Mouse (Mus musculus) right cerebral cortex, adult 2 months (tissue): ENCODE results near the gene Bcas3.

Experiments used
- DNase-seq, 2 experiments: peaks; one replicate each; pipeline ENCODE4 v3.0.0; 2021 to 2022; ENCODE audit warnings: low spot score in 2 of 2

Bcas3 gene

GRCm38 (mm10) chr11:85529531-85530285 lies 176.7 kb downstream of the Bcas3 start:
- no peak for DNase-seq

GRCm38 (mm10) chr11:85540989-85541388 lies 188.0 kb downstream of the Bcas3 start:
- DNase-seq: no peak

- no peak for DNase-seq
Observed at GRCm38 (mm10) chr11:85543311-85543710, 190.3 kb downstream of the Bcas3 start.

- no peak for DNase-seq
Observed at GRCm38 (mm10) chr11:85545602-85546001, 192.6 kb downstream of the Bcas3 start.

GRCm38 (mm10) chr11:85547966-85548365 lies 195.0 kb downstream of the Bcas3 start:
- no peak for DNase-seq

- no peak for DNase-seq
Observed at GRCm38 (mm10) chr11:85549651-85550050, 196.7 kb downstream of the Bcas3 start.

- DNase-seq: no peak
Observed at GRCm38 (mm10) chr11:85555066-85555465, 202.1 kb downstream of the Bcas3 start.

- no peak for DNase-seq
Observed at GRCm38 (mm10) chr11:85555721-85556120, 202.8 kb downstream of the Bcas3 start.

- DNase-seq: no peak
Observed at GRCm38 (mm10) chr11:85565068-85565467, 212.1 kb downstream of the Bcas3 start.

- no peak for DNase-seq
Observed at GRCm38 (mm10) chr11:85571040-85571439, 218.1 kb downstream of the Bcas3 start.

GRCm38 (mm10) chr11:85571936-85572335 lies 219.0 kb downstream of the Bcas3 start:
- DNase-seq: no peak

GRCm38 (mm10) chr11:85572590-85572989 lies 219.6 kb downstream of the Bcas3 start:
- DNase-seq: no peak

- DNase-seq: no peak
Observed at GRCm38 (mm10) chr11:85574496-85574895, 221.5 kb downstream of the Bcas3 start.

- DNase-seq: peak in 1 of 2 experiments; percentile 9
Observed at GRCm38 (mm10) chr11:85577816-85578645, 225.1 kb downstream of the Bcas3 start.

- no peak for DNase-seq
Observed at GRCm38 (mm10) chr11:85584086-85584485, 231.1 kb downstream of the Bcas3 start.

- DNase-seq: no peak
Observed at GRCm38 (mm10) chr11:85593636-85594035, 240.7 kb downstream of the Bcas3 start.

GRCm38 (mm10) chr11:85599251-85599650 lies 246.3 kb downstream of the Bcas3 start:
- DNase-seq: no peak

- DNase-seq: no peak
Observed at GRCm38 (mm10) chr11:85603546-85604322, 250.8 kb downstream of the Bcas3 start.

- DNase-seq: peak; percentile 31 to 36
Observed at GRCm38 (mm10) chr11:85609303-85609940, 256.5 kb downstream of the Bcas3 start.

GRCm38 (mm10) chr11:85613035-85613434 lies 260.1 kb downstream of the Bcas3 start:
- DNase-seq: no peak

GRCm38 (mm10) chr11:85613586-85613985 lies 260.6 kb downstream of the Bcas3 start:
- no peak for DNase-seq

- DNase-seq: no peak
Observed at GRCm38 (mm10) chr11:85614431-85614830, 261.5 kb downstream of the Bcas3 start.
